Mouse (Mus musculus) midbrain, postnatal 0 days (tissue): ENCODE data around the gene Elavl3. TPM values are rescaled to one million over a fixed set of nuclear protein-coding genes. Genes with fewer than 3 reads are reported as not detected.

Source experiments
- ATAC-seq: fragments of 200-750 bp; cut with Nextera tagmentation; 2 replicates; pipeline ENCODE4 v1.8.0; 2017; ENCODE audit warnings: moderate number of reproducible peaks, mild to moderate bottlenecking, moderate TSS enrichment, moderate library complexity; ENCODE audit not compliant: low FRiP score
- DNase-seq: peaks from one replicate; pipeline ENCODE4 v3.0.0-alpha.2; 2015; ENCODE audit warnings: low spot score
- H3K27ac ChIP-seq: fragments of 300-500 bp; sonication (generic); 2 replicates; pipeline ENCODE4 v1.5.1; 2014; ENCODE audit warnings: low read depth, mild to moderate bottlenecking, low read length, mixed read lengths
- H3K27me3 ChIP-seq: fragments of 300-500 bp; sonication (generic); 2 replicates; pipeline ENCODE4 v1.6.1; 2014; ENCODE audit warnings: low read length, control low read depth, mixed read lengths; ENCODE audit not compliant: insufficient read depth
- H3K36me3 ChIP-seq: fragments of 300-500 bp; sonication (generic); 2 replicates; pipeline ENCODE4 v1.6.1; 2014; ENCODE audit warnings: low read length, control low read depth, mixed read lengths; ENCODE audit not compliant: insufficient read depth
- H3K4me1 ChIP-seq: fragments of 300-500 bp; sonication (generic); 2 replicates; pipeline ENCODE4 v1.6.1; 2014; ENCODE audit warnings: mild to moderate bottlenecking, control low read depth, antibody characterized with exemption, low read length, mixed read lengths; ENCODE audit not compliant: insufficient read depth
- H3K4me2 ChIP-seq: fragments of 300-500 bp; sonication (generic); 2 replicates; pipeline ENCODE4 v1.6.1; 2014; ENCODE audit warnings: low read depth, mild to moderate bottlenecking, low read length, mixed read lengths; ENCODE audit not compliant: poor library complexity, severe bottlenecking
- H3K4me3 ChIP-seq: fragments of 300-500 bp; sonication (generic); 2 replicates; pipeline ENCODE4 v1.5.1; 2014; ENCODE audit warnings: low read depth, mild to moderate bottlenecking, low read length, moderate library complexity
- H3K9ac ChIP-seq: fragments of 300-500 bp; sonication (generic); replicated peaks from 2 replicates; pipeline ENCODE4 v1.6.1; 2014; ENCODE audit warnings: mild to moderate bottlenecking, low read length, moderate library complexity, mixed read lengths; ENCODE audit not compliant: poor library complexity, severe bottlenecking
- H3K9me3 ChIP-seq: fragments of 300-500 bp; sonication (generic); 2 replicates; pipeline ENCODE4 v1.6.1; 2016; ENCODE audit warnings: low read length, control low read depth
- CTCF ChIP-seq: IDR thresholded peaks from 2 replicates; pipeline ENCODE4 v1.5.1; 2016; ENCODE audit warnings: antibody characterized with exemption, mild to moderate bottlenecking
- WGBS: fragments of 180-500 bp; shearing (Covaris S2); extraction: QIAGEN DNeasy Blood & Tissue Kit; methylation state at CpG from one replicate; pipeline ENCODE4 v1.1.7; 2014; 5-methylcytosine and 5-hydroxymethylcytosine counted together
- polyA plus RNA-seq: library from polyadenylated mRNA; unstranded; fragments of >200 nt; fragmentation: Nextera tagmentation; extraction: Ambion mirVana; gene quantifications from 2 replicates; pipeline ENCODE4 v1.2.1, GENCODE M21; 2015
- total RNA-seq: library from RNA; depleted of rRNA; stranded (reverse); fragments of >200 nt; gene quantifications from 2 replicates; pipeline ENCODE4 v1.2.3, GENCODE M21; 2014; rRNA removed

Elavl3 gene
- total and polyA plus RNA-seq, 2 experiments from 2014 or later: 78.7 to 239 TPM

GRCm38 (mm10) chr9:21969304-21969703 is 82.5 kb downstream of the Elavl3 start:
- ATAC-seq: no peak
- H3K27me3 ChIP-seq: no peaks in the 10 kb centered on the region
- 88% methylated on average over 4 of the region's 4 CpGs for WGBS

GRCm38 (mm10) chr9:21968883-21969282 is 82.9 kb downstream of the Elavl3 start:
- Histone ChIP-seq H3K9me3 (no peaks in the 10 kb centered on the region), H3K9ac (no peak overlapping the region), H3K27ac (no peak overlapping the region), H3K4me2 (no peak overlapping the region), H3K36me3 (no peaks in the 10 kb centered on the region), H3K4me1 (no peaks in the 10 kb centered on the region), H3K4me3 (no peak overlapping the region), H3K27me3 (no peaks in the 10 kb centered on the region)
- ATAC-seq (no peak), DNase-seq (no peak)
- 72% methylated on average over 6 of the region's 6 CpGs for WGBS
- TF ChIP-seq CTCF: no peak

More at GRCm38 (mm10) chr9:21969304-21969703, 82.5 kb downstream of the Elavl3 start:
- Histone ChIP-seq H3K9ac (no peak overlapping the region), H3K4me2 (no peak overlapping the region), H3K27ac (no peak overlapping the region), H3K9me3 (no peaks in the 10 kb centered on the region), H3K36me3 (no peaks in the 10 kb centered on the region), H3K4me1 (no peaks in the 10 kb centered on the region), H3K4me3 (no peak overlapping the region)
- DNase-seq: no peak
- no peak for TF ChIP-seq CTCF

Other genes with a start within 250 kb of the Elavl3 start
- gene Angptl8, start 216.5 kb downstream of the Elavl3 start, total RNA-seq: not detected in 2 replicates
- gene Angptl8, start 216.5 kb downstream of the Elavl3 start, polyA plus RNA-seq: 0.20 and 0.48 TPM in 2 replicates
- 18.0 and 18.8 TPM in 2 replicates for gene Dock6, start 199.4 kb downstream of the Elavl3 start, total RNA-seq
- gene Dock6, start 199.4 kb downstream of the Elavl3 start, polyA plus RNA-seq: 10.3 and 11.3 TPM in 2 replicates
- 15.9 and 26.0 TPM in 2 replicates for gene Rab3d, start 133.8 kb downstream of the Elavl3 start, total RNA-seq
- 17.4 and 18.1 TPM in 2 replicates for gene Rab3d, start 133.8 kb downstream of the Elavl3 start, polyA plus RNA-seq
- gene Ccdc159, start 124.6 kb downstream of the Elavl3 start, total RNA-seq: 6.6 and 12.2 TPM in 2 replicates
- 4.7 and 5.2 TPM in 2 replicates for gene Ccdc159, start 124.6 kb downstream of the Elavl3 start, polyA plus RNA-seq
- 32.1 and 50.9 TPM in 2 replicates for gene Tmem205, start 124.5 kb downstream of the Elavl3 start, total RNA-seq
- 44.2 and 50.1 TPM in 2 replicates for gene Tmem205, start 124.5 kb downstream of the Elavl3 start, polyA plus RNA-seq
- gene Plppr2, start 115.0 kb downstream of the Elavl3 start, total RNA-seq: 129 and 165 TPM in 2 replicates
- gene Plppr2, start 115.0 kb downstream of the Elavl3 start, polyA plus RNA-seq: 129 and 136 TPM in 2 replicates
- gene Swsap1, start 96.3 kb downstream of the Elavl3 start, total RNA-seq: 33.7 and 38.6 TPM in 2 replicates
- gene Swsap1, start 96.3 kb downstream of the Elavl3 start, polyA plus RNA-seq: 7.1 and 8.0 TPM in 2 replicates
- gene Epor, start 88.5 kb downstream of the Elavl3 start, total RNA-seq: 2.7 TPM in 1 of 2 replicates, not detected in the other
- gene Epor, start 88.5 kb downstream of the Elavl3 start, polyA plus RNA-seq: 1.7 and 1.9 TPM in 2 replicates
- gene Rgl3, start 62.6 kb downstream of the Elavl3 start, total RNA-seq: 0.76 and 2.8 TPM in 2 replicates
- gene Rgl3, start 62.6 kb downstream of the Elavl3 start, polyA plus RNA-seq: 0.85 and 1.1 TPM in 2 replicates
- gene Ccdc151, start 49.4 kb downstream of the Elavl3 start, total RNA-seq: 4.3 and 5.8 TPM in 2 replicates
- 5.0 and 5.1 TPM in 2 replicates for gene Ccdc151, start 49.4 kb downstream of the Elavl3 start, polyA plus RNA-seq
- gene Prkcsh, start 49.2 kb downstream of the Elavl3 start, total RNA-seq: 71.9 and 85.8 TPM in 2 replicates
- 62.8 and 64.9 TPM in 2 replicates for gene Prkcsh, start 49.2 kb downstream of the Elavl3 start, polyA plus RNA-seq
- 4.1 TPM in 1 of 2 replicates, not detected in the other for gene Gm49318, start 19.2 kb upstream of the Elavl3 start, total RNA-seq
- 0.25 and 0.36 TPM in 2 replicates for gene Gm49318, start 19.2 kb upstream of the Elavl3 start, polyA plus RNA-seq
- gene Zfp653, start 19.4 kb upstream of the Elavl3 start, total RNA-seq: 30.0 and 33.1 TPM in 2 replicates
- gene Zfp653, start 19.4 kb upstream of the Elavl3 start, polyA plus RNA-seq: 14.2 and 15.1 TPM in 2 replicates
- 49.6 and 56.3 TPM in 2 replicates for gene Ecsit, start 33.4 kb upstream of the Elavl3 start, total RNA-seq
- gene Ecsit, start 33.4 kb upstream of the Elavl3 start, polyA plus RNA-seq: 55.0 and 57.2 TPM in 2 replicates
- gene Cnn1, start 47.2 kb upstream of the Elavl3 start, total RNA-seq: 1.2 and 1.3 TPM in 2 replicates
- gene Cnn1, start 47.2 kb upstream of the Elavl3 start, polyA plus RNA-seq: 0.77 and 0.92 TPM in 2 replicates
- gene Elof1, start 65.1 kb upstream of the Elavl3 start, total RNA-seq: 129 and 132 TPM in 2 replicates
- 161 and 178 TPM in 2 replicates for gene Elof1, start 65.1 kb upstream of the Elavl3 start, polyA plus RNA-seq
- gene Acp5, start 83.7 kb upstream of the Elavl3 start, total RNA-seq: 1.0 and 2.9 TPM in 2 replicates
- 0.47 and 0.79 TPM in 2 replicates for gene Acp5, start 83.7 kb upstream of the Elavl3 start, polyA plus RNA-seq
- 27.0 and 40.8 TPM in 2 replicates for gene Pigyl, start 104.8 kb upstream of the Elavl3 start, total RNA-seq
- 120 and 122 TPM in 2 replicates for gene Pigyl, start 104.8 kb upstream of the Elavl3 start, polyA plus RNA-seq
- gene Zfp872, start 136.1 kb upstream of the Elavl3 start, total RNA-seq: 0.22 and 2.0 TPM in 2 replicates
- gene Zfp872, start 136.1 kb upstream of the Elavl3 start, polyA plus RNA-seq: 0.29 and 0.31 TPM in 2 replicates
- 8.2 and 10.2 TPM in 2 replicates for gene Zfp809, start 173.7 kb upstream of the Elavl3 start, total RNA-seq
- 5.8 and 6.3 TPM in 2 replicates for gene Zfp809, start 173.7 kb upstream of the Elavl3 start, polyA plus RNA-seq
- gene Zfp599, start 207.9 kb upstream of the Elavl3 start, total RNA-seq: 4.7 and 5.1 TPM in 2 replicates
- 7.2 and 7.8 TPM in 2 replicates for gene Zfp599, start 207.9 kb upstream of the Elavl3 start, polyA plus RNA-seq